Mouse (Mus musculus) megakaryocyte-erythroid progenitor cell, adult 5-6 weeks (primary cell): ENCODE measurements around the gene Ascc1. TPM values are rescaled to one million over a fixed set of nuclear protein-coding genes. Genes with fewer than 3 reads are reported as not detected.

Source experiments
- ATAC-seq: replicated peaks from 2 replicates; pipeline ENCODE4 v1.8.0; 2016; ENCODE audit warnings: mild to moderate bottlenecking, inconsistent platforms; ENCODE audit not compliant: severe bottlenecking, poor library complexity, low FRiP score, low TSS enrichment
- total RNA-seq, 2 experiments: library from RNA; stranded (forward) in 1 of 2; stranded (reverse) in 1 of 2; fragments of 200-1000, 215-1000 nt in 1 of 2; fragments of >200 nt in 1 of 2; fragmentation: Nextera tagmentation in 1 of 2; gene quantifications; 2 replicates each; pipeline ENCODE4 v1.2.3; 2014 to 2017

Gene Ascc1
- total RNA-seq, 2 experiments from 2014 or later = 30.8 to 34.3 TPM

DNA sequence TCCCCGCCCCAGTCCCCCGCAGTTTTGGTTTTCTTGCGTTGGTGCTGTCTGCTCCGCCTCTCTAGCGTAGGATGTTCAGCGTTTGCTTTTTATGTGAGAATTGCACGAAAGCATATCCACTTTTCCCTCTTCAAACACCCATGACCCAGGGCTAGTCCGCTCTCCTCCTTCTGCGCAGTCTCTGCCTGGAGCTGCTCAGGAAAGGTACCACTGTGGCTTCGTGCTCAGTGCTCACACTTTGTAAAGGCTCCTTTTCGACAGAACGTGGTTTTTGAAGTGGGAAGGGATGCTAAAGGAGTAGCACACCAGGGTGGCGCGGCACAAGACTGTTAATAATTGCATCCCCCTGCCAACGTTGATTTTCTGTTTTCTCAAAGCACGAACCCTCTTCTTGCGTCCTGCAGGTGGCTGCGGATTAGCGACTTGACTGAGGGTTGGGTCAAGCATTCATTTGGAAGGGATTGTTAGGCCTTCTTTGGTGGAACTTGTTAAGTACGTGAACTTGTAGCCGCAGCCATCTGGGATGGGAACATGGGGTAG is 678 bp downstream of the Ascc1 start:
- ATAC-seq = peak; percentile 29

DNA sequence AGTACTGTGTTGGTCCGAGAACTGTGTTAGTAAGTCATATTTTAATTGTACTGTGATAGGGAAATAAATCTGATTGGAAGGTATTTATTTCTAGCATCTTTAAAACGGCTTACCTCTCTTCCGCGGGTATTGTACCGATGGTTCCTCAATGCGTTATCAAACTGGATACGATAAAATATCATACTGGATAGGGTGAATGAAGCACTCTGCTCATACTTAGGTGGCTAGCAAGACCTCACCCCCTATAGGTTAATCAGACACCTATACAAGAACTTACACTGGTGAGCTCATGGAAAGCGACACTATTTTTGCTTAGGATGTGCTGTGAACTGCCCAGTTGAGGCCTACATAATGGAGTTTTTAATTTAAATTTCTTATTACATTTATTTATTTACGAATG is 1.2 kb downstream of the Ascc1 start:
- ATAC-seq = no peak

DNA sequence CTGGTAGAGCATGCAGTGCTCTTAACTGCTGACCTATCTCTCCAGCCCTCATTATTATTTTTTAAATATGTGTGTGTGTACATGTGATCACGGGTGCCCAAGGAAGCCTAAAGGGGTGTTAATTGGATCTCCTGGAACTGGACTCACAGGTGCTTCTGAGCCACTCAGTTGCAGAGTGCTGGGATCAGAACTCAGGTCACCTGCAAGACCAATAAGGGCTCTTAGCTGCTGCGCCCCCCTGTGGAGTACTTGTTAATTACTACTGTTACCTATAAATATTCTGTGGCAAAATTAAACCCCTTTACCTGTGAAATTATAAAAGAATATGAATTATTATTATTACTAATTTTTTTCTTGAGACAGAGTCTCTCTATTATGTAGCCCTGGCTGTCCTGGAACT is 2.7 kb downstream of the Ascc1 start:
- no peak for ATAC-seq

DNA sequence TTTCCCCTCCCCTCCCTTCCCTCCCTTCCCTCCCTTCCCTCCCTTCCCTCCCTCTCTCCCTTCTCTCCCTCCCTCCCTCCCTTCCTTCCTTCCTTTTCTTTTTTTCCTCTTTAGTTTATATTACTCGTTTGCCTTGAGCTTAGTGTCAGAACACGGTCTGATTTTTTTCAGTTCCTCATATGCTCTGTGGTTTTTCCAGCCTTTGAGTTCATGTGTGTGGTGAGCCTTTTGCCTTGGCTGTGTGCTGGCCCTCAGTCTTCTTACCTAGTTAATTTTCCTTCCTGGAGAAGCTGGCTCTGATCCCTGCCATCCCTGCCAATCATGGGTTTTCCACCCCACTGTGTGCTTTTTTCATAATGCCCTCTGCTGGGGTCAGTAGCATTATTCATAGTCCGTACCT is 6.5 kb downstream of the Ascc1 start:
- no peak for ATAC-seq

DNA sequence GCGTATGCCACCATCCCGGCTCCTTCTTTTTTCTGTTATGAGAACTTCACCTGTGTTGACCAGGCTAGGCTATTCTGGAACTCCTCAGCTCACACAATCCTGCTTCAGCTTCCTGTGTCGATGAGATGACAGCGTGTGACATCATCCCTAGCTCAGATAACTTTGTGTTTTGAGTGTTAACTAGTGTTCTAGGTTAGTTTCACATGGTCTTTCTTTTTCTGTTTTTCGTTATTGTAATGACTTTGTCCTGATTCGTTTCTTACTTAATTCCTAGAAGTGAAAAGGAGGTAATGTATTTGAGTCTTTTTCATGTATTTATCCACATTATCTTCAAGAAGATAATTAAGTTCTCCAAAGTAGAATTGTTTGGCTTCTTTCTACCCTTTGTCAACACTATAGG is 13.6 kb downstream of the Ascc1 start:
- no peak for ATAC-seq

DNA sequence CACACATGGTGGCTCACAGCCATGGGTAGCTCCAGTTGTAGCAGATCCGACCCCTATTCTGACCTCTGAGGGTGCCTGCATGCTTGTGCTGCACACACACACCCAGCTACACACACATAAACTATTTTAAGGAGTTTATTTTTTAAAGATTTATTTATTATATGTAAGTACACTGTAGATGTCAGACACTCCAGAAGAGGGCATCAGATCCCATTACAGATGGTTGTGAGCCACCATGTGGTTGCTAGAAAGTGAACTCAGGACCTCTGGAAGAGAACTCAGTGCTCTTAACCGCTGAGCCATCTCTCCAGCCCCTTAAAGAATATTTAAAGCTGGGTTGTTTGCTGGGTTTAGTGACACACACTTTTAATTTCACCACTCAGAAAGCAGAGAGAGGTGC is 16.7 kb downstream of the Ascc1 start:
- no peak for ATAC-seq

DNA sequence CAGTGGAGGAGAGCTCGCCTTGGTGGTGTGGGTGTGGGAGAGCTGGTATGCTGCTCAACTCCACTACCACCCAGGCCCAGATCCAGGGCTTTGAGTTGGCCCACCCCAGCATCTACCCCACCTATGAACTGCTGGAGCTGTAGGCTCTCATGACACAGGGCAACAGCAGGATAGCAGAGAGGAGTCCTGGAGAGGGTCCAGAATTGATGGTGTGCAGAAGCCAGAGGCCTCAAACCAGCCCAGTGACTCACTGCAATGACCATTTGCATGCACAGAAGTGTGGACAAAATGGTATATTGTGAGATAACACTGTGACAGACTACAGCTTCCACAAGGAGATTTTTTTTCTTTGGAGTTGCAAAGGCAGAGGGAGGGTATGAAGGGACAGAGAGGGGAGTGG is 21.1 kb downstream of the Ascc1 start:
- ATAC-seq = no peak

DNA sequence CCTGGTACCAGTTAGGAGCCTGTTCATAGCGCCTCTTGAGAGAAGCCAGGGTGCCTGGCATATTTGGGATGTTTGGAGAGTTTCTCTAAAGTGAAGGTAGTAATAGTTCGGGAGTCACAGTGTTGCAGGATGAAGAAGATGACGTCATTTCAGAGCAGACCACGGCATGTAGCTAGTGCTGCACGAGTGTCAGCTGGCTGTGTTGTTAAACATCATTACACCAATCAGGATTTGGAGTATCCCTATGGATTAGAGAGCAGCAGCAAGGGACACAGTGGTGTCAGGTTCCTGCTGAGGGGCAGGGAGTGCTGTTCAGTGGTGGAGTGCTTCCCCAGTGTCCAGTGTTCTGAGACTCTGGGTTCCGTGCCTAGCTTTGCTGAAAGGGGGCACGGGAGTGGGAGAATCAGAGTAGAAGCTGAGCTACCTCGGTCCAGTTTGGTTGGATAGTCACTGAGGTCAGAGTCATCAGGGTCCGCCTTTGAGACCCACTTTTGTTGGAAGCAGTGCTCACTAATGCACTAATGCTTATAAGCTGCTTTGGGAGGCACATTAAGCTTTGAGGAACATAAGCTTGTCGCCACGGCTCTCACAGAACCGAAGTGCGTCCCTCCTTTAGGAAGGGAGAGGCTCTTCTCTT is 24.3 kb downstream of the Ascc1 start:
- no peak for ATAC-seq

DNA sequence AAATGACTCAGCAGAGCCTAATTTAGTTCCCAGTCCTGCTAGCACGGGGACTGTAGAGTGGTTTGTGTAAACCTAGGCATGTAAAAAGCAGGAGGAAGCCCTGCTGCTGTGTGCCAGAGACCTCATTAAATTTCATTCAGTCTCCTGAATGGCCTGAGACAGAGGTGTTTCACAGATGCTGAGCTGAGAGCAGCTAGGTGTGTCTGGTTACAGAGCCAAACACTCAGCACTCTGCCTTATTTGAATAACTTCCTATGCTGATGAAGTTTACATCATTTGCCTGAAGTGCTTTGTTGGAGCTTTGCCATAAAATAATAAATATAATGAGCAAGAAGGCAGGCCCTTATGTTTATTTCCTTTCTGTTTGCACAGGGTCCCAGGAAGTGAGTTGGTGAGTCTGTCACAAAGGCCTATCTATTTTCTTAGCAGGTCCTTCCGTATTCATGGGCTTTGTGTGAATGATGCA is 25.0 kb downstream of the Ascc1 start:
- ATAC-seq = no peak

DNA sequence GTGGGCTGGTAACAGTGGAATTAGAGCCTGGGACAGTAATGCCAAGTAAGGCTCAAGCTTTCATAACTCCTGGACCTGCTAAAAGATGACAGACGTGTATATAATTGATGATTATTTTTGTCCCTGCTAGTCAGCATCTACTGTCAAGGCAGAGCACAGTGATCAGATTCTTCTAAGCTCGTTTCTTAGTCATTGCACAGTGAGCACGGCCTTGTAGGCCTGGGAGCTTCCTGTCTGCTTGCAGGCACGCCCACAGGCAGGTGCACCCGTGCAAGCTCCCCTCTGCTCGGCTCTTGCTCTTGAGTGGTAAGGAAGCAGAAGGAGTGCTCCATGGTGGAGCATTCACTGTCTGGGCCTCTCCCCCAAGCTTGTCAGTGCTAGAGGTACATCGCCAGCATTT is 25.6 kb downstream of the Ascc1 start:
- no peak for ATAC-seq

DNA sequence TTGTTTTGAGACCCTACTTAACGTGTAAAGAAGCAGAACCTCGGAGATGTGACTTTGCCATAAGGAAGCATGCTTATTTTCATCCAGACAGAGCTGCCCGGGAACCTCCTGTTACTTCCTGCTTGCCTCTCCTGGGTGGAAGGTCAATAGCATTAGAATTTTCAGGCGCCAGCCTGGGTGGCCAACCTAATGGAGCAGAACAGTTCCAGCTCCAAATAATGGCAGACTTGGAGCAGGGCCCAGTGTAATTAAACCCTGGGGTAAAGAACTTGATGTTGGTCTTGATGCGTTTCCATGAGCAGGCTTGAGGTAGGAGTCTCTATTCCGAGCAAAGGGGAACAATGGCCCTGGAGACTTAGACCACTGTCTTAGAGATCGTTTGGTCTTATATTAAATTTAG is 26.4 kb downstream of the Ascc1 start:
- ATAC-seq = no peak

DNA sequence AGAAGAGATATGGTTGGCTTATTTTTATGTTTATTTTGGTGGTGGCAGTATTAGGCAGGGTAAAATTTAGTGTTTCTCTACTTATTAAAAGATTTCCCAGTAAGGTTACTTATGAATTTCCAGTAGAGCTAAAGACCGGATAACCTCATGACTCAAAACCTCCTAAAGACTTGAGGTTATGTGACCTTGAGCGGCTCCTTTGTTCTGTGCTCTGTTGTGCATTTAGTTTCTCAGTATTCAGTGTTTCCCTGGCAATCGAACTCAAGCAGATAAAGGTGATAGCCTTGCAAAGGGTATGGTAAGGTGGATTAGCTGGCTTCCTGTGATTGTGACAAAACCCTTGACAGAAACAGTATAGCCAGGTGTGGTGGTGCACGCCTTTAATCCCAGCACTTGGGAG is 26.8 kb downstream of the Ascc1 start:
- no peak for ATAC-seq

DNA sequence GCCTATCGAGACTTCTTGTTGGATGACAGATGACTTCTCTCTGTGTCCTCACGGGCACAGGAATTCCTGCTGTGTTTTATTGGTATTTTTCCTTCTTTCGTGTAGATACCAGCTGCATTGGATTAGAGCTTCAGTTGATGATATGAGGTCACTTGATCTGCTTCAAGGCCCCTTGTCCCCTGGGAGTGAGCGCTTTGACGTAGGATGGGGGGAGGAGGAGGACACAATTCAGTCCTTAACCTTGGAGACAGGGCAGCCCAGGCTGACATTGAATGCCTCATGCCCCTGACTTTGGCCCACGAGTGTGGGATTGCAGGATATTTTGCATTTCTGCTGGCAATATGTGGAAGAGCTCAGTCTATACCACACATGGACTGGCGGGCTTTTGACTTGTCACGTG is 29.0 kb downstream of the Ascc1 start:
- no peak for ATAC-seq

DNA sequence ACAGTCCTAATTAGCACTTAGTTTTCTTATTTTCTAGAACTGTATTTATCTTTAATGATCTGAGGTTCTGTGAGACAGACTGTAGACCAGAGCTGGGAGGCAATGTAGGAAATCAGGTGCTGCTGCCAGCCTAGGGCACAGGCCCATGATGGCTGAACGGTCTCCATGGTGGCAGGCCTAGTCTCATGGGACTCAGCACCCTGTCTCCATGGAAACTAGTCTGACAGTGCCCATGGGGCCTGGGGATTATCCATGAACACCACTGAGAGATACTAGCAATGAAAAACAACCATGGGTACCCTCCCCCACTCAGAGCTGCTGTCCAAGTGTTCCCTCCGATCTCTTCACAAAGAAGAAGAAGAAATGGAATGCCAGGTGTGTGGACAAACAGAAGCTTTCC is 29.4 kb downstream of the Ascc1 start:
- ATAC-seq = no peak

DNA sequence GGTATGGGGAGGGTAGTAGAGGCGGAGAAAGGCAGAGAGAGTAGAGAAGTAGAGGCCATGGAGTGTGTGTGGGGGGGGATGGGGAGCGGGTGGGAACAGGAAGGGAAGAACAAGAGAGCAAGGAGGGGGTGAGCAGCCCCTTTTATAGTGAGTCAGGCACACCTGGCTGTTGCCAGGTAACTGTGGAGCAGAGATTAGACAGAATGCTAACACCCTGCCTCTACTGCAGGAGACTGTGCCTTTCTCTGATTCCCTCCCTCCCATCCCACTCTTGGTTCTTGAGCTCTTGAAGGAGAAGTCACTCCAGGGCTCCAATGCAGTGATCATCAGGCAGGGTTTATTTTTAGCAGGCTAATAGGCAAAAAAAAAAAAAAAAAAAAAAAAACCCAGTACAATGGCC is 30.0 kb downstream of the Ascc1 start:
- no peak for ATAC-seq

DNA sequence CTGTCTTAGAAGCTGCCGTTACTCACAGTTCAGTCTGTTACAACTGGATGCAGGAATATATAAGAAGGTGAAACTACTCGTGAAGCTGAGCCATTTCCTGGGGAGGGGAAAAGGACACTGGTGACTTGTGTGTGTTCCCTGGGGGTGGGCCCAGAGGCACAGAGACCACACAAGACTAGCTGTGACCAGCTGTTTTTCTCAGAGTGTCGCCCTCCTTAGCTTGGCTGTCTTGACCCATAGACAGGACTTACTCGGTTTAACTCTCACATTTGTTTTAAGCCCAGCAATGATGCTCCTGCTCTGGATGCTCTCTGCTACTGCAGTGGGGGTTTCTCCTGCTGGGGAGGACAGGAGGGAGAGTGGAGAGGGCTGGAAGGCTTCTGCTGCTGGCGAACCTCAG is 30.5 kb downstream of the Ascc1 start:
- no peak for ATAC-seq

DNA sequence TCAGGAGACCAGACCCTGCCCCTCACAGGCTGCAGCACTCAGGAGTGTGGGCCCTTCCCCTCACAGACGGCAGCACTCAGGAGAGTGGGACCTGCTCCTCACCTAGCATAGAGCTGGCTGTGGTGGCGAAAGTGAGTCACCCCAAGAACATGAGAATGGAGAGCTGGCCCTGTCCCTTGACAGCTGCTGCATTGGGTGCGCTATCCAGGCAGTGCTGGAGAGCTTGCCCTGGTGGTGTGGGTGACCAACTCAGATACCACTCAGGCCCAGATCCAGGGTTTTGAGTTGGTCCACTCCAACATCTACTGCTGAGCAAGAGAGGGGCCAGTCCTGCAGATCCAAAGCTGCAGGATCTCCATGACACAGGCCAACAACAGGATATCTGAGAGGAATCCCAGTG is 32.0 kb downstream of the Ascc1 start:
- ATAC-seq = no peak

DNA sequence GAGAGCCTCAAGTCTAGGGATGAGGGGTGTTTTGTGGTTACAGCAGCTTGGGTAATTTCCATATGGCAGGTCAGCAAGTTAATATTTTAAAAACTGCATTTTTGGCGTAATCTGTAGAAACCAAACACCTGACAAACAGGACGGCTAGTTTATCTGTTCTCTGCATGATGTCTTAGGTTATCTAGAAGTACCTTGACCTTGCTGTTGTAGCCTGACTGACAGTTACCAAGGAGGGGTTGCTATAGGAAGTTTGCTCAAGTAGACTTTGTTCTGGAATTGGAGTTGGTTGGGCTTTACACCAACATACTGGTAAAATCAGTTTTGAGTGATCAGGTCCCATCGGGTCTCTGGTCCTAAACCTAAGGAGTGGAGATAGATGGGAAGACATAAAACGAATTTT is 33.1 kb downstream of the Ascc1 start:
- peak; percentile 69; the same call in 1 of the 2 replicates for ATAC-seq

DNA sequence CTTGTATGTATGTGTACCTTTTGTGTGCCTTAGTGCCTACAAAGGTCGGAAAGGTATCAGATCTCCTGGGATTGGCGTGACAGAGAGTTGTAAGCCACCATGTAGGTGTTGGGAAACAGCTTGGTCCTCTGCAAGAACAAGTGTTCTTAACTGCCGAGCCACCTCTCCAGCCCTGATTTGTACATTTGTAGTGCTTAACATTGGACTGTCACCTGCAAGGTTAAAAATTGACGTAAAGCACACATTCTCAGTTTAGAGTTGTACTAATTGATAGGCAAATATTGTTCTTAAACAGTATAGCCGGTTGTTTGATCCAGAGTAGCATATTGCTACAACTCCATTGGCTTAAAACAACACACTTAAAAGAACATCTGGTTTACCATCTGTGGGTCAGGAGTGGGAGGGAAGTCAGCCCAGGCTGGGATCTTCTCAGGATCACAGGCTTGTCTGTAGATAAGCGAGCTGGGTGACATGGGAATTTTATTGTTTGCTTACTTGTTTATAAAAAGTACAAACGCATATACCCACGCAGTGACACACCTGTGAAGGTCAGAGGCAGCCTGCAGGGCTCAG is 39.8 kb downstream of the Ascc1 start:
- no peak for ATAC-seq

DNA sequence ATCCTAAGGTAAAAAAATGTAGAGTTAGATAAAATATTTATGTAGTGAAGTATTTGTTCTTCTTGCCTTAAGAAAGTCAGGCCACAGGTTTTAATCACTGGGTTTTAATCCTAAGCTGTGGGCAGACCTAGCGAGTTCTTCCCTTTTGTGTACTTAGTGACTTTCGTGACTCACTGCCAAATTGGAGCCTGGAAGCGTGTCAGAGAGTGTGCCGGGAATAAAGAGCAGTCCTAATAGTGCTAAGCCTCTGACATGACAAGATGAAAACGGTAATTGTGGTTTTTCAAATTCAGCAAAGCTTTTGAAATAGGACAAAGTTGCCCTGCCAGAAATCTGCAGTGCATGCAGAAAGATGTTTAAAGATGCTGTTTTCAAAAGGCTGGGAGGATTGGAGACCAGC is 44.1 kb downstream of the Ascc1 start:
- ATAC-seq = no peak

DNA sequence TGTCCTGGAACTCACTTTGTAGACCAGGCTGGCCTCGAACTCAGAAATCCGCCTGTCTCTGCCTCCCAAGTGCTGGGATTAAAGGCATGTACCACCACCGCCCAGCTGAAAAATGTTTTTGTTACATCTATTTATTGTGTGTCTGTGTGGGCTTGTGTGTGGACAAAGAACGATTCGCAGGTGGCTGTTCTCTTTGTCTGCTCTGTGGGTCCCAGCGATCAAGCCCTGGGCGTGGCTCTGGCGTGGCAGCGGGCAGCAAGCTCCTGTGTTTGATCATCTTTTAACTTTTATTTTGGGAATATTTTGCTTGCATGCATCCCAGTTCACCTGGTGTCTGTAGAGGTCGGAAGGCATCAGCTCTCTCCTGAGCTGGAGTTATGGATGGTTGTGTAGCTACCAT is 48.0 kb downstream of the Ascc1 start:
- no peak for ATAC-seq
